Mouse (Mus musculus) liver, embryonic 14.5 days (tissue): Measurements from ENCODE around the gene Fmnl3.

Source experiments
- CTCF ChIP-seq: IDR thresholded peaks from 2 replicates; pipeline ENCODE4 v1.5.1; 2016; ENCODE audit warnings: antibody characterized with exemption, low read depth, control low read depth
- EP300 ChIP-seq: IDR thresholded peaks from 2 replicates; pipeline ENCODE4 v1.6.1; 2016; ENCODE audit warnings: antibody characterized with exemption, low read depth

DNA sequence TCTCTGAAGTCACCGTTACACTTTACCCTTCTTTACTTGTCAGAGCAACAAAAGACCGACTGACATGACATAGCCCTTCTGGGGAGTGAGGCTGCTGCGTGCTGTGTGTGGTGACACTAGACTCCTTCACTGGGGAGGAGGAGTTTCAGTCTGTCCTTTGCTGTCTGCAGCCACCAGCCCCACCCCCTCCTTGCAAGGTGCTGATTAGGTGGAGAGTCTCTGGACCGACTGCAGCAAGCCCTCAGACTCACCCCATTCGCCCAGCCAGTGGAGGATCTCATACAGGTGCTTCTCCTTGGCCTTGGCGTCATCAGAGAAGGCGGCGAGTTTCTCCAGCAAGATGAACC, 85.1 kb downstream of the Fmnl3 start:
- TF ChIP-seq CTCF (no peak), EP300 (no peak)
